Mouse (Mus musculus) heart, postnatal 0 days (tissue): ENCODE results near the gene Dicer1. TPM values are rescaled to one million over a fixed set of nuclear protein-coding genes. Genes with fewer than 3 reads are reported as not detected.

Experiments
- ATAC-seq: fragments of 200-750 bp; cut with Nextera tagmentation; 2 replicates; pipeline ENCODE4 v1.8.0; 2017; ENCODE audit warnings: low read depth, moderate number of reproducible peaks, moderate library complexity; ENCODE audit not compliant: insufficient read depth
- DNase-seq: peaks from one replicate; pipeline ENCODE4 v3.0.0-alpha.2; 2016; ENCODE audit warnings: low spot score
- H3K27ac ChIP-seq: fragments of 300-500 bp; sonication (generic); 2 replicates; pipeline ENCODE4 v1.5.1; 2014; ENCODE audit warnings: low read depth, mild to moderate bottlenecking
- H3K27me3 ChIP-seq: fragments of 300-500 bp; sonication (generic); 2 replicates; pipeline ENCODE4 v1.6.1; 2014; ENCODE audit warnings: low read length, mixed read lengths; ENCODE audit not compliant: control insufficient read depth, insufficient read depth
- H3K36me3 ChIP-seq: fragments of 300-500 bp; sonication (generic); replicated peaks from 2 replicates; pipeline ENCODE4 v1.6.1; 2014; ENCODE audit warnings: low read length, mixed read lengths; ENCODE audit not compliant: control insufficient read depth, insufficient read depth
- H3K4me1 ChIP-seq: fragments of 300-500 bp; sonication (generic); 2 replicates; pipeline ENCODE4 v1.6.1; 2014; ENCODE audit warnings: antibody characterized with exemption; ENCODE audit not compliant: control insufficient read depth, insufficient read depth
- H3K4me2 ChIP-seq: fragments of 300-500 bp; sonication (generic); 2 replicates; pipeline ENCODE4 v1.6.1; 2014; ENCODE audit warnings: low read depth, mild to moderate bottlenecking, low read length, moderate library complexity
- H3K4me3 ChIP-seq: fragments of 300-500 bp; sonication (generic); 2 replicates; pipeline ENCODE4 v1.5.1; 2014; ENCODE audit warnings: low read depth, low read length
- H3K9ac ChIP-seq: fragments of 300-500 bp; sonication (generic); replicated peaks from 2 replicates; pipeline ENCODE4 v1.6.1; 2014; ENCODE audit warnings: low read depth, low read length, mixed read lengths
- H3K9me3 ChIP-seq: fragments of 300-500 bp; sonication (generic); replicated peaks from 2 replicates; pipeline ENCODE4 v1.6.1; 2016; ENCODE audit warnings: low read length; ENCODE audit not compliant: control insufficient read depth
- CTCF ChIP-seq: IDR thresholded peaks from 2 replicates; pipeline ENCODE4 v1.5.1; 2016; ENCODE audit warnings: antibody characterized with exemption, control low read depth, low read depth
- EP300 ChIP-seq: IDR thresholded peaks from 2 replicates; pipeline ENCODE4 v1.6.1; 2016; ENCODE audit warnings: antibody characterized with exemption, low read depth
- WGBS: fragments of 180-500 bp; shearing (Covaris S2); extraction: QIAGEN DNeasy Blood & Tissue Kit; methylation state at CpG from one replicate; pipeline ENCODE4 v1.1.7; 2014; 5-methylcytosine and 5-hydroxymethylcytosine counted together
- polyA plus RNA-seq: library from polyadenylated mRNA; unstranded; fragments of >200 nt; fragmentation: Nextera tagmentation; extraction: Ambion mirVana; gene quantifications from 2 replicates; pipeline ENCODE4 v1.2.1, GENCODE M21; 2015
- total RNA-seq: library from RNA; depleted of rRNA; stranded (reverse); fragments of >200 nt; gene quantifications from 2 replicates; pipeline ENCODE4 v1.2.3, GENCODE M21; 2014; ENCODE audit warnings: low replicate concordance

Dicer1 gene
- total and polyA plus RNA-seq, 2 experiments from 2014 or later = 14.3 to 32.1 TPM

DNA sequence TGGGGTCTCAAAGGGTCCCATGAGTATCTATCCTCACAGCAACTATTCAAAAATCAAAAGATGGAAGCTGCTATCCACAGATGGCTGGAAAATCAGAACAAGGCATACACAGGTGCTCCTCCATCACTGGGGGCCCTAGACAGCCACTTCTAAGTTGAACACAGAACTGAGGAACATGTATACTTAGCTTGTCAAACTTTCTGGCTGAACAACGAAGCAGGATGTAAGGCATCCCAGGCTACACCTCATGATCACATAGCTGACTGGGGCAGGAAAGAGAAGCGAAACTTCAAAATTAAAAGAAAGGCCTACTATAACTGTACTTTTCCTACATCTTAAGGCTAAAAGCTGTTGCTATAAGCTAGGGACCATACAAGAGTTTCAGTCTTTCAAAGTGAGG lies 2.8 kb downstream of the Dicer1 start:
- Histone ChIP-seq H3K27me3 (no peaks in the 10 kb centered on the region), H3K9ac (no peak overlapping the region), H3K4me1 (peaks cover 24% of the 10 kb centered on the region), H3K4me3 (no peak overlapping the region), H3K36me3 (no peaks in the 10 kb centered on the region), H3K4me2 (no peak overlapping the region), H3K27ac (no peak overlapping the region), H3K9me3 (no peaks in the 10 kb centered on the region)
- no peak for ATAC-seq
- 71% methylated on average over 2 of the region's 2 CpGs for WGBS
- TF ChIP-seq EP300 = no peak
- no peak for DNase-seq

DNA sequence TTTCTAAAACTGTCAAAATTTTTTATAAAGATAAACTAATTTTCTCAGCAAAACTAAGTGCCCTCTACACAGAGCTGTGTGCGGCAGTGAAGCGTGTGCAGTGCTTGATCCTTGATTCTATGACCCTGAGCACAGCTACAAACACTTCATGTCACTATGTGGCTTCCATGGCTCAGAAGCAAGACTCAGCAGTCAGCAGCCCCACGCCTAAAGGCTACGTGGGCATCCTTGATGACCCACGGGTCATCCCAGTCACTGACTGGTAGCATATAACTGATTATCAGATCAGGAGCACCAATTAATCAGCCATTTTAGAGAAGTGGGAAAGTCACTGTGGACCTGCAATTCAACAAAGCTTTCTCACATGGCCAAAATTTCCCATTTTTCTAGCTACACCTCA lies 4.5 kb downstream of the Dicer1 start:
- WGBS = 83% methylated on average over 5 of the region's 5 CpGs
- no peak for DNase-seq
- no peak overlapping the region for H3K27ac ChIP-seq
- H3K36me3 ChIP-seq = no peaks in the 10 kb centered on the region
- H3K4me1 ChIP-seq = peaks cover 26% of the 10 kb centered on the region
- ATAC-seq = no peak
- H3K9ac ChIP-seq = no peak overlapping the region
- no peak overlapping the region for H3K4me2 ChIP-seq
- no peaks in the 10 kb centered on the region for H3K9me3 ChIP-seq
- H3K27me3 ChIP-seq = no peaks in the 10 kb centered on the region
- H3K4me3 ChIP-seq = no peak overlapping the region
- no peak for TF ChIP-seq EP300
- TF ChIP-seq CTCF = no peak

DNA sequence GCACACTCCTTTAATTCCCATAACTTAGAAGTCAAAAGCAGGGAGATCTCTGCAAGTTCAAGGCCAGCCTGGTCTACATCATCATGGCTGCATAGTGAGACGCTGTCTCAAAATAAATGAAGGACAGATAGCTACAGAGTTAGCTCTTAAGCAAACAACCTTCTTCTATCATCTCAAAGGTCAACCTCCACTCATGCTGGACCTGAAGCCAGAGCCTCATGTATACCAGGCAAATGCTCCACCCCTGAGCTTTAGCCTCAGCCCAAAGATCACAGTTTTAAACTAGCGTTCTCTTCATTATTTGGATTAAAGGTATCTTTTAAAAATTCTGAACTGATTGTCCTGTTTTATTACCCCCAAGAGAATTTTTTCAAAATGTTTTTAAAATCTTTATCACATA lies 5.2 kb downstream of the Dicer1 start:
- no peaks in the 10 kb centered on the region for H3K36me3 ChIP-seq
- no peaks in the 10 kb centered on the region for H3K27me3 ChIP-seq
- no peak for DNase-seq
- no peak overlapping the region for H3K9ac ChIP-seq
- H3K4me2 ChIP-seq = no peak overlapping the region
- ATAC-seq = no peak
- peaks cover 32% of the 10 kb centered on the region for H3K4me1 ChIP-seq
- H3K27ac ChIP-seq = no peak overlapping the region
- H3K9me3 ChIP-seq = no peaks in the 10 kb centered on the region
- 73% methylated on average over 2 of the region's 2 CpGs for WGBS
- TF ChIP-seq EP300 = no peak
- TF ChIP-seq CTCF = no peak
- H3K4me3 ChIP-seq = no peak overlapping the region

GRCm38 (mm10) chr12:104743687-104744086 lies 8.1 kb downstream of the Dicer1 start:
- H3K4me2 ChIP-seq = no peak overlapping the region
- H3K27me3 ChIP-seq = no peaks in the 10 kb centered on the region
- ATAC-seq = no peak
- no peak for DNase-seq
- H3K9me3 ChIP-seq = no peaks in the 10 kb centered on the region
- no peak overlapping the region for H3K4me3 ChIP-seq
- no peaks in the 10 kb centered on the region for H3K36me3 ChIP-seq
- 72% methylated on average over 4 of the region's 4 CpGs for WGBS
- no peak for TF ChIP-seq CTCF
- no peak for TF ChIP-seq EP300
- H3K4me1 ChIP-seq = peaks cover 23% of the 10 kb centered on the region
- no peak overlapping the region for H3K9ac ChIP-seq
- no peak overlapping the region for H3K27ac ChIP-seq

- Histone ChIP-seq H3K9me3 (no peaks in the 10 kb centered on the region), H3K4me3 (no peak overlapping the region), H3K27ac (no peak overlapping the region), H3K4me2 (no peak overlapping the region), H3K4me1 (peaks cover 23% of the 10 kb centered on the region), H3K27me3 (no peaks in the 10 kb centered on the region), H3K36me3 (peaks cover 6% of the 10 kb centered on the region), H3K9ac (no peak overlapping the region)
- TF ChIP-seq CTCF = 0 out of 2 replicates have a peak, but pooled peaks have one; percentile 7
- TF ChIP-seq EP300 = no peak
- WGBS = 73% methylated on average over 6 of the region's 6 CpGs
- DNase-seq (no peak), ATAC-seq (no peak)
Measured at GRCm38 (mm10) chr12:104742247-104742646, 9.5 kb downstream of the Dicer1 start.
